Mouse (Mus musculus): ENCODE measurements around the gene 1700092M07Rik.
"Not testable (repeated sequence)": the region's sequence is repeated elsewhere in the genome, so short reads cannot be mapped to it uniquely, and the experiment has no call there.

Gene 1700092M07Rik

GRCm38 (mm10) chr19:8716767-8717475 lies 23.6 kb upstream of the 1700092M07Rik start:
- DNase-seq (ENCODE audit: low read depth, low spot score) = peak; percentile 70

DNA sequence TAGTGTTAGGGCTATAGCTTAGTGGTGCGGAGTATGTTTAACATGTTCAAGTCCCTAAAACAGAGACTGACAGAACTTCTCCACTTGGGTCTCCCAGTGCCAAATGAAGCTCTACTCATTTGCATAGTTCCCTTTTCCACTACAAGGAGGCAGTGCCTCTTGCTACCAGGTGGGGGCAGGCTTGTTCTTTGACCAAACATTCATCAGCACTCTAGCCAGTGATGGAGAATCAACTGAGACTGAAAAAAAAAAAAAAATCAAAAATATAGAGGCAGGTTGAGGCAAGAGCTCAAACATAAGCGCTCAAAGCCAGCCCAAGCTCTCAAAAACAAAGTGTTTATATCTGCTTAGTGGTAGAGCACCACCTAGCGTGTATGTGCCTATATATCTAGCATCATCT lies 22.2 kb upstream of the 1700092M07Rik start:
- DNase-seq (ENCODE audit: low read depth, low spot score) = peak; percentile 78

DNA sequence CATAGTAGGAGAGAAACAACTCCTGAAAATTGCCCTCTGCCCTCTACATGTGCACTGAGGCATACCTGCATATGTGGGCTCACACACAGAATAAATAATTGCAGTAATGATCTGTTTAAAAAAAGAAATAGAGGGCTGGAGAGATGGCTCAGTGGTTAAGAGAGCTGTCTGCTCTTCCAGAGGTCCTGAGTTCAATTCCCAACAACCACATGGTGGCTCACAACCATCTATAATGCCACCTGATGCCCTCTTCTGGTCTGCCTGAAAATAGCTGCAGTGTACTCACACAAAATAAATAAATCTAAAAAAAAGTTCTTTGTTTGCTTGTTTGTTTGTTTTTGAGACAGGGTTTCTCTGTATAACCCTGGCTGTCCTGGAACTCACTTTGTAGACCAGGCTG lies 21.5 kb upstream of the 1700092M07Rik start:
- not testable (repeated sequence) for DNase-seq (ENCODE audit: low read depth, low spot score)

DNA sequence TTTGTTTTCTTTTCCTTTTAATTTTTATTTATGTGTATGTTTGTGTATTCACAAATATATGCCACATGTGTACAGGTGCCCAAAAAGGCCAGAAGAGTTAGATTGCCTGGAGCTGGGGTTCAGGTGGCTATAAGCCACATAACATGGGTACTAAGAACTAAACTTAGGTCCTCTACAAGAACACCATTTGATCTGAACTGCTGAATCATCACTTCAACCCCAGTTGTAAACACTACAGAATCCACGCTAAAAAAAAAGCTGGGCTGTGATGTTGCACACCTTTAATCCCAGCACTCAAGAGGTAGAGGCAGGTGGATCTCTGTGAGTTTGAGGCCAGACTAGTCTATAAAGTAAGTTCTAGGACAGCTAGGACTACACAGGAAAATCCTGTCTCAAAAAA lies 19.1 kb upstream of the 1700092M07Rik start:
- DNase-seq (ENCODE audit: low read depth, low spot score) = no peak

DNA sequence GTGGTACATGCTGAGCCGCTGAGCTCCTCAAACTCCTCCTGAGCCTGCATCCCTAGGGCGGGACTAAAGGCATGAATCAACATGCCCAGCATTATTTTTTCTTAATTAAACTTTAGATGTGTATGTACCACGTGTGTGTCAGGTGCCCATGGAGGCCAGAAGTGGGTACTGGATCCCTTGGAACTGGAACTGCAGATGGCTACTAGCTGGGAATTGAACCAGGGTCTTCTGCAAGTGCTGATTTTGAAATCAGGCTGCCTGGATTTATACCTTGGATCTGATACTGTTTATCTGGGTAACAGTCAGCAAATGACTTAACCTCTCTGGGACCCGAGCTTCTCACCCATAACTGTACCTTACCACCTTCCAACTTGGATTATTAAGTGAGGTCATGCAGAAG lies 18.5 kb upstream of the 1700092M07Rik start:
- DNase-seq (ENCODE audit: low read depth, low spot score) = no peak

DNA sequence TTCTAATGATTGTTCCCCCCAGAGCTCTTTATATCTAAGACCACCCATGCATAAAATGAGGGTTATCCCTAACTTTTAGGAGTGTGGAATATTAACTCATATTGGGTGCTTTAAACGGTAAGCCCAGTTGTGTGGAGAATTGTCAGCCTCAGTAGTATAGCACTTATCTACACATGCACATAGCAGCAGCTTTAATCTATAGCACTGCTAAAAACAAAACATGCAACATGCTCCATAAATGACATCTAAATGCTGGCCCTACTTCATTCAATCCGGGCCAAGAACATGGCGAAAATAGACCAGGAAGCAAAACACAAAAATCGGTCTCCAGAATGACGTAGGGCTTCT lies 18.0 kb upstream of the 1700092M07Rik start:
- no peak for DNase-seq (ENCODE audit: low read depth, low spot score)

GRCm38 (mm10) chr19:8722907-8723573 lies 17.5 kb upstream of the 1700092M07Rik start, which contains the start of gene Slc3a2:
Slc3a2 (minus strand) TSS chr19:8723369.
- DNase-seq (ENCODE audit: low read depth, low spot score) = peak; percentile 99

- DNase-seq (ENCODE audit: low read depth, low spot score) = no peak
Measured at GRCm38 (mm10) chr19:8723574-8724346, 16.8 kb upstream of the 1700092M07Rik start.

DNA sequence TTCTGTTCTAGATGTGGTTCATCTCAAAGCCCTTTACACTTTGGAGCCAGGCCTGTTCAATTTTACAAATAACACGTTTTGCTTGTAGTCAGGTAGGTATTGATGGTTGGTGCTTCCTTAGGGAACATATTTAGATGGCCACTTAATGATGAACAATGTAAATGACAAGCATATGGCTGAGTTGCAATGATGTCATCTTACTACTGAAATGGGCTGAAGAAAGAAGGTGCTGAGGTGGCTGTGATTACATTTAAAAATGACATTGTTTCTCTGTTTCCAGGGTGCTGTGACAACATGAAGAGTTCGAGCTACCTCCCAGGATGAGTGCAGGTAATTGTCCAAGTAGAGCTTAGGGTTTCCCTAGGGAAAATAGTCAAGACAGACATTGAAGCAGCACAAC lies 16.1 kb upstream of the 1700092M07Rik start:
- no peak for DNase-seq (ENCODE audit: low read depth, low spot score)

DNA sequence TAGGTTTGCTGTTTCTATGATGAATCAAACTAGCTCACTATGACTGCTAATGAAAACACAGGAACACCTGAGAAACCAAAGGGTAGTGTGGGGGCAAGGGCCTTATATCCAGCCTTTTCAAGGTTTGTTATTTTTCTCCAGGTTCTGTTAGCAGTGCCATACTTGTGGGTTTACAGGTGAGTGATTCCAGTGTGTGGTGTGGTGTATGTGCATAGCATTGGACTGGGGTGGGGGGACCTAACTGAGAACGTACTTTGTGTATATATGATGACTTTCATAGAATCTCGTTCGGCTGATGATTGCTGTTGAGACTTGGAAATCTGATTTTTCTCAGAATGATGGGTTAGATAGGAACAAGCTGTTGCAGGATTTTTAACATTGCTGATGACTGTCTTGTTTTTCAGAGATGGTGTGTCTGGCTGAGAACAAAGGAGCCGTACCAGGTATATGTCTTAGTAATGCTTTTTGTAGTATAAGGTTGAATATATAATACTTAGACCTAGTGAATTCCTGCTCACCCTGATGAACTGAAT lies 15.4 kb upstream of the 1700092M07Rik start:
- no peak for DNase-seq (ENCODE audit: low read depth, low spot score)

DNA sequence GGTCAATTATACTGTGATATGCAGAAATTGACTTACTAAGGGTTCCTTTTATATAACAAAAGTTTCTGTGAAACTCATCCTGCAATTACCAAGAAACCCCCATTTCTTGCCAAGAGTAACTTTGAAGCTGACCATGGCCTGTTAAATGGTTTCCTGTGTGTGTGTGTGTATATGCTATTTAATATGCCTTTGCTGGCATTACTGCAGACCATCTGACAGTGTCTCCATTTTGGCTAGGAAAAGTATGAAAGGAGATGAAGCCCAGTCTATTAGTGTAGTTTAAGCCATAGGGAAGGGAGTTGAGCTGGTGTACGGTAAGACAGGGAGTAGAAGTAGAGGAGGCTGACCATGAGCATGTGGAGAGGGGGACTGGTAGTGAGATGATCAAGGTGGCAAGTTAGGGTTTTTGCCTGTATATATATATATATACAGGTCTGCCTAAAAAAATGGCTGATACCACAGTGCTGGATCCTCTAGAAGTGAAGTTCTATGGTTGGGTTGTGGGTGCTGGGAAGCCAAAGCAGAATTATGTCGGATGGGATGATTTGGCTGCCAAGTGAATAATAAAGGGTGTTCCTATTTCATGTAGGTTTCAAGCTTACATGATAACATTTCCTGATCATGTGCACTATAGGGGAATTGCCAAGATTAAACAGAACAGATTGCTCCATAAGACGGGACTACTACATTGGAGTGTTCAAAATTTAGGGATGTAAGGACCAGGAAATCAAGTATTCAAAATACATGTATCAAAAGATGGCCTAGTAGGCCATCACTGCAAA lies 13.7 kb upstream of the 1700092M07Rik start:
- no peak for DNase-seq (ENCODE audit: low read depth, low spot score)

DNA sequence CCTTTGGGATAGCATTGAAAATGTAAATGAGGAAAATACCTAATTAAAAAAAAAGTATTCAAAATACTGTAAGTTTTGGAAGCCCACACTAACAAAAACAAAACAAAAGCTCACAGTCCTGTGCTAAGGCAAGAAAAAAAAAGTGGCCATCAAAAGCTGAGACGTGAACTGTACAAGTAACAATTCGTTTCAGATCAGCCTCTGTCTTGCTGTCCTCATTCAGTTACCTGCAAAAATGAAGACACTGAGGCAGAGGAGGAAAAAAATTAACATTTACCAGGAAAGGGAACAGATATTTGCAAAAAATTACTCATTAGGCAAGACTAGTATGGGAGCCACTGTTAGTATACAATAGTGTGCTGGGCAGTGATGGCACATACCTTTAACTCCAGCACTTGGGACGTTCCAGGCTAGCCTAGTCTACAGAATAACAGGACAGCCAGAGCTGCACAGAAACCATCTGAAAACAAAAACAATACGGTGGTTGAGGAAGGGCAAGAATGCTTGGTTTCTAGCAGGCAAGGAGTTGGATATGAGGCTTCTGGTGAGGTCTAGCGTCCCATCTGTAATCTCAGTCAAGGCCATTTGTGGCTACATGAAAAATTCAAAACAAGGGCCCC lies 12.9 kb upstream of the 1700092M07Rik start:
- peak; percentile 61 for DNase-seq (ENCODE audit: low read depth, low spot score)

DNA sequence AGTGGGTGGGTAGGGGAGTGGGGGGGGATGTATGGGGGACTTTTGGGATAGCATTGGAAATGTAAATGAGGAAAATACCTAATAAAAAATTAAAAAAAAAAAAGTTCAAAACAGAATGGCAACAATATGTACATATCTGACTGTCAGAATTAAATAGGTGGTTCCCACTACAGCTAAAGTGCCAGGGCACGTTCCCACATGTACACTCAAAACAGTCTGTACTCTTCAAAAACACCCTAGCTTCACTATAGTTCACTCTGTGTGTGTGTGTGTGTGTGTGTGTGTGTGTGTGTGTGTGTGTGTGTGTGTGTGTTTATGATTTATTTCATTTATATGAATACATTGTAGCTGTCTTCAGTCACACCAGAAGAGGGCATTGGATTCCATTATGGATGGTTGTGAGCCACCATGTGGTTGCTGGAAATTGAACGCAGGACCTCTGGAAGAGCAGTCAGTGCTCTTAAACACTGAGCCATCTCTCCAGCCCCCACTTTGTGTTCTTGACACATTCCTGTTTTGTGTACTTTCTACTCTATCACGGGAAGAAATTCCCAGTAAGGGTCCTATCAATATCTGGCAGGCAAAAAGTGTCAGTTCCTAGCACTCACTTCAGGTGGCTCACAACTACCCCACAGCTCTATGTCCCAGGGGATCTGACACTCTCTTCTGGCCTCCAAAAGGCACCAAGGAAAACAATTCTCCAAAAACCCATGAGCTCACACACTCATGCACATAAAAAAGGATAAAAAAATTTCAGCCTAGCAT lies 12.0 kb upstream of the 1700092M07Rik start:
- DNase-seq (ENCODE audit: low read depth, low spot score) = not testable (repeated sequence)

- no peak for DNase-seq (ENCODE audit: low read depth, low spot score)
Measured at GRCm38 (mm10) chr19:8734334-8734733, 6.2 kb upstream of the 1700092M07Rik start.

DNA sequence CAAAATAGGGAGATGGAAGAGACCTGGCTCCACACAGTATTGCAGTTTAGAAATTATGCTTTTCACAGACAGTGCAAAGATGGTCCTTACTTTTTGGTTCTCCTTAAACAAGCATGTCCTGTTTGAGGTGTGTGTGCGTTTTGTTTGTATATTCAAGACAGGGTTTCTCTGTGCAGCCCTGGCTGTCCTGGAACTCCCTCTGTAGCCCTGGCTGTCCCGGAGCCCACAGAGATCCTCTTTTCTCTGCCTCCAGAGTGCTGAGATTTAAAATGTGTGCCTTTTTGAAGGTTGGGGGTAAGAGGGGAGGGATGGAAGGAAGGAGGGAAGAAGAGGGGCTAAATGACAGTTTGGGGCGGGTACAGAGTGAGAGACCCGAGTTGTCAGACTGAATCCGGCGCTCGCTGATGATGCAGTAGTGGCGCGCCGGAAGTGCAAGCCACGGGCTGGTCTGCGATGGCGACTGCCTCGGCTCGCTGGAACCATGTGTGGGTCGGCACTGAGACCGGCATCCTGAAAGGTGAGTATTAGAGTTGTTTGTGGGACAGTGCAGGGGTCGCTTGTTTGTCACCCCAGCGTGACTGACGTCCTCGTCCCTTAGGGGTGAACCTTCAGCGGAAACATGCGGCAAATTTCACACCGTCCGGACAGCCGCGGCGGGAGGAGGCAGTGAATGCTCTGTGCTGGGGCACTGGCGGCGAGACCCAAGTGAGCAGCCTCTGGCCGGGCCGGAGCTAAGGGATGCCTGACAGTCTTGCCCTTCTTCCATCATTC lies 4.9 kb upstream of the 1700092M07Rik start, which contains the start of gene Wdr74:
TSS of gene Wdr74 (plus strand) at position 439 of the 771 bp plus-strand sequence.
- peak; percentile 90 for DNase-seq (ENCODE audit: low read depth, low spot score)

DNA sequence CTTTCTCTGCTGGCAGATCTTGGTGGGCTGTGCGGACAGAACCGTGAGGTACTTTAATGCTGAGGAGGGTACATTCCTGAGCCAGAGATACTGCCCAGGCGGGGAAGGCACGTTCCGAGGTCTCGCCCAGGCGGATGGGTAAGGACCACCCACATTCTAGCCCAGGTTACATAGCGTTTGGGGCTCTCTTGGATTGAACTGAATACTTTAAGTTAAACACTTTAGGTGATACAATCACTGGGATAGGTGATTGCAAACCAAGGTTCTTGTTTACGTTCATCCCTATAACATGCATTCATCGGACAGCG lies 4.4 kb upstream of the 1700092M07Rik start:
- DNase-seq (ENCODE audit: low read depth, low spot score) = peak; percentile 58

- DNase-seq (ENCODE audit: low read depth, low spot score) = no peak
Measured at GRCm38 (mm10) chr19:8738911-8739310, 1.6 kb upstream of the 1700092M07Rik start.

DNA sequence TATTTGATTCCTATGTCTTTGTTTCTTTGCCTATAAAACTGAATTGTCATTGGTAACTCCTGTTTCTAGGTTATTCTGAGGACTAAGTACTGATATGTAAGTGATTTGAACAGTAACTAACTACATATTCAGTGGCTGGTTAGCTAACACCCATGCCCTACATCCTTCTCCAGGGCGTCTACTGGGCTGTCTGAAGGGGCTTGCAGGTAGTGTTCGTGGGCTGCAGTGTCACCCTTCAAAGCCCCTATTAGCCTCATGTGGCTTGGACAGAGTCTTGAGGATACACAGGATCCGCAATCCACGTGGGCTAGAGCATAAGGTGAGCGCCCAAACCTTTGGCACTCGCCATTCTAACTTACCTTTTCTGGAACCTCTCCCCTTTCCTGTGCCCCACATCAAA lies 872 bp upstream of the 1700092M07Rik start:
- DNase-seq (ENCODE audit: low read depth, low spot score) = no peak

DNA sequence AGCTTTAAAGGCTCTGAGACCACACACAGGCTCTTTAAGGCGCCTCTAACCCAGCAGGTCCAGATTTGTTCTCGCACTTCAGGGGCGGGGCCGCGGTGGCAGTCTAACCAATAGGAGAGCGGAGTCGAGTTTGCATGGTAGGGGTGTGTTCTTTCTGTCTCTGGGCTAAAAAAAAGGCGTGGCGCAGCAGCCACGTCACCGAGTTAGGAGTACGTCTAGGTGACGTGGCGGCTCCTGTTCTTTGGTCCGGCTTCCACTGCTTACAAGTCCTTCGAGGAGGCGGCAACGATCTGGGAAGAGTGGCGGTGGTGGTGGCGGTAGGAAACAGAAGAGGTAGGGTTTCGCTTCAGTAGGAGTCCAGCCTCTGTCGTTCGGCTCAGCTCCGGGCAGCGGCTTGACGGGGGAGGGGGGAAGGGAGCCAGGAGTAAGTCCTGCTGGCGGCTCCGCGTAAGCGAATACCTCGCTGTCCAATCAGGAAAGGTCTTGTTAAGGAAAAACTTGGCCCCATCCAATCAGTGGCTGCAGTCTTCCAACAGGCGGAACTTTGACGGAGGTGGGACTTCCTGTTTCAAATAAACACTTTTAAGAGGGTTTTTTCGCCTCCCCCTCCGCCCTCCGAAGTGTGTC lies 838 bp downstream of the 1700092M07Rik start, which contains the start of gene Stx5a:
TSS of gene Stx5a (plus strand) at position 171 of the 627 bp plus-strand sequence.
- peak; percentile 98 for DNase-seq (ENCODE audit: low read depth, low spot score)

Measured in ES-CJ7 (cell line).